Mouse (Mus musculus): ENCODE data around the gene Lcmt2. TPM values are rescaled to one million over a fixed set of nuclear protein-coding genes. Genes with fewer than 3 reads are reported as not detected.
"Not testable (repeated sequence)": the region's sequence is repeated elsewhere in the genome, so short reads cannot be mapped to it uniquely, and the experiment has no call there.

Gene Lcmt2
- total RNA-seq, 2 experiments from 2014 or later = 3.1 to 4.4 TPM

DNA sequence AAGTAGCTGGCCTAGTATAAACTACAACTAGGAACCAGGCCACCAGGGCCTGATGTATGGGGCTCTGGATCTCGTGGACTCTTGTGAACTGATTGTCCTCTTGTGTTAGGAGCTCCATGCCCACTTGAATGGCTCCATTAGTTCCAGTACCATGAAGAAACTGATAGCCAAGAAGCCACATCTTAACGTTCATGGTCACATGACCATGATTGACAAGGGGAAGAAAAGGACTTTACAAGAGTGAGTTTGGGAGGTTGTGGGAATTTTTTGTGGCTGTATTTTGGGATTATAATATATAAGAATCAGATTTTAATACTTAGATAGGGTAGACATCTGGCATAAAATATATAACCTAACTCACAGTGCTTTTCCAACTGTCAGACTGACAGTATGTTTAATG is 2.0 kb upstream of the Lcmt2 start:
- intact Hi-C loops (cut with DNase I) = no loop called here
- no peak for TF ChIP-seq CTCF (IDR thresholded peaks at IDR 0.05)
- no peak overlapping the region for H3K4me3 ChIP-seq
- no peak overlapping the region for H3K27ac ChIP-seq
- no peak for DNase-seq

DNA sequence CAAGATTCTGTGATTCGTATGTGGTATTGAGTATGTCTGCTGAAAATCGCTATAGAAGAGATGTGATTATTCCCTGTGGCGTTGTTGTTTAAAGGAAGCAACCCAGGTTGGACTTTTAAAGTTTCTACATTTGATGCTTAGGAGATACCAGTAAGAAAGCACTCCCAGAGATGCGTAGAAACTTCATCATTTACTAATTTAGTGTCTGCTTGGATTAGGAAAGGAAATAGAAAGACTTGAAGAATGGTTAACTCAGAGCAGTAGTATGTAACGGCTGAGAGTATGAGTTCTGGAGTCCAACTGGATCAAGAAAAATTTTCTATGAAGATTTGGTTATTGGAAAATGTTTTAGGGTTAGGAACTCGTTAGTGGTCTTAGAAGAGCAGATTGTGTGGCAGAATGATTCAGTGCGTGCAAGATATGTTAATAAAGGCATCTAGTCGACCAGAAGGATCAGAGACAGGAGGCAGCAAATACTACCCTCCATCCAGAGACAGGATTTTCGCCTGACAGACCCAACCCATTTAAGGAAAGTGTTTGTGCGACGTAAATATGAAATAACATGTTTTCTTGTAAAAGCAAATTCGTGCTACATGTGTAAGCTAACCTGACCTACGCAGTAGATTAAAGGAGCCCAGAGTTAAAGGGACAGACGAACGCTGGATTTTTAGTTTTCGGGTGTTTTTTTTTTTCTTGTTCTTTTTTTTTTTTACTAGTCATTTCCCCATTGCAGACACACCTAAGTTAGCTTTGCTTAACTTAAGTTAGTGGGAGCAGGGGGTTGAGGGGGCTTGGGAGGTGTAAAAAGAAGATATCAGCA is 973 bp upstream of the Lcmt2 start:
- Histone ChIP-seq H3K27ac (peak overlapping the region; percentile 100), H3K4me3 (peak overlapping the region; percentile 98)
- intact Hi-C loops (cut with DNase I) = no loop called here
- DNase-seq = no peak
- TF ChIP-seq CTCF (IDR thresholded peaks at IDR 0.05) = no peak

- intact Hi-C loops (cut with DNase I) = no loop called here
- peak; percentile 38 for DNase-seq
Measured at GRCm38 (mm10) chr2:121139266-121140017, 1.0 kb downstream of the Lcmt2 start.

DNA sequence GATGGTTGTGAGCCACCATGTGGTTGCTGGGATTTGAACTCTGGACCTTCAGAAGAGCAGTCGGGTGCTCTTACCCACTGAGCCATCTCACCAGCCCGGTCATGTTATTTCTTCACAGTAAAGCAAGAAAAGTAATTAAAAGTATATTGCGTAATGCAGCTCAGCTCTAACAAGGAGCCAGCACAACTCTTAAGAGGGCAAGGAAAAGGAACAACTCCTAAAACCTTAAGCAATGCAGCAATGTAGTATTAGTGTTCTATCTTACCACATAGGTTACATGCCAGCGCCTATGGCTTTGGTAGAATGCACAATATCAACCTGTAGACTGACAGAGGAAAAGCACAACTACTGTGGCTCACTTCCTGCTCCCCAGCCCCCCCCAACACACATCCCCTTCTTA is 3.1 kb downstream of the Lcmt2 start:
- no peak for TF ChIP-seq CTCF (IDR thresholded peaks at IDR 0.05)
- intact Hi-C loops (cut with DNase I) = no loop called here
- Histone ChIP-seq H3K27ac (no peak overlapping the region), H3K4me3 (no peak overlapping the region)
- no peak for DNase-seq

More at GRCm38 (mm10) chr2:121139266-121140017, 1.0 kb downstream of the Lcmt2 start:
- no peak for TF ChIP-seq CTCF (IDR thresholded peaks at IDR 0.05)
- Histone ChIP-seq H3K4me3 (peak overlapping the region; percentile 98), H3K27ac (peak overlapping the region; percentile 100)

- intact Hi-C loops (cut with DNase I) = no loop called here
- H3K4me3 ChIP-seq = no peak overlapping the region
- no peak overlapping the region for H3K27ac ChIP-seq
- no peak for DNase-seq
- TF ChIP-seq CTCF (IDR thresholded peaks at IDR 0.05) = no peak
Measured at GRCm38 (mm10) chr2:121132822-121133221, 7.6 kb downstream of the Lcmt2 start.

DNA sequence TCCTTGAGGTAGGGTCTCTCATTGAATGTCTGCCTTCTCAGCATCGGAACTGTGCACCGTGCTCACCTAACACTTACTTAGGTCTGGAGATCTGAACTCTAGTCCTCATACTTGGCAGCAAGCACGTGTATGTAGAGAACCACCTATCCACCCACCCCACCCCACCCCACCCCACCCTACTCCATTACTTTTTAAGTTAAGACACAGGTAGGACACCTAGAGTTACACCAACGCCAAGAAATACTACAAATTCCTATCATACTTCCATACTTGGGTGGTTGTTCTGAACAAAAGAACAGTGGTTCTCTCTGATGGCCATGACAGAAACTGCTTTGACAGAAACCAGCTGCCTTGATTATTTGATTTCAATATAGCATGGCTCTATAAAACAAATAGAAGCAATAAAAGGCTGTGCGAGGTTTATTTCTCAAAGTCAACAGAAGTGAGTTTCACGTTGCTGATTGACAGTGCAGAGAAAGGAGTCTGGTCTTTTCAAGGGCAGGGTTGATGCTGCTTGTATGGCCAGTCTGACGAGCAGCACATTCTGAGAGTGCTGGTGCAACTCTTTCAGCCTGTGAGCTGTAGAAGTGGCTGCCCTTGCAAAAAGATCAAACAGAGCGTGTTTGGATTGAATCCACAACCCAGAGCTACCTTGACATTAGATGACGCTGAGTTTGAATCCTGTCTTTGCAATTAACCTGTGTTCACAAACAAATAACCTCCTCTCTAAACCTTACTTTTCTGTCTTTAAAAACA is 11.4 kb downstream of the Lcmt2 start:
- Histone ChIP-seq H3K4me3 (no peak overlapping the region), H3K27ac (no peak overlapping the region)
- DNase-seq = no peak
- no peak for TF ChIP-seq CTCF (IDR thresholded peaks at IDR 0.05)
- intact Hi-C loops (cut with DNase I) = no loop called here

DNA sequence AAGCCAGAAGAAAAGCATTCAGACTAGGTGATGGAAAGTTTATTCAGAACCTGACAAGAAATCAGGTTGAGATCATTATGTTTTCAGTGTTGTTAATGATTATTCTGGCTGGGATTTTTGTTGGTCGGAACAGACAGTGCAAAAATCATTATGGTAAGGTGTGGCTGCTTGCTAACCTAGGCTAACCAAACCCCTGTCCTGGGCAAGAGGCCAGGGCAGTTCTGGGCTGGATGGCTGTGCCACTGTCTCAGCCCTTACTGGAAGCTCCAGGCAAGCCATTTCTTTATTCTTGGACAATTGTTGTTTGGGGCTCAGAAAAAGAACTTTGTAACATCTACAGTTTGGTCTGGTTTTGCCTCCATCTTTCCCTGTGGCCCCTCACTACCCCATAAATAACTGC is 12.9 kb downstream of the Lcmt2 start:
- intact Hi-C loops (cut with DNase I) = no loop called here
- H3K4me3 ChIP-seq = no peak overlapping the region
- no peak overlapping the region for H3K27ac ChIP-seq
- no peak for TF ChIP-seq CTCF (IDR thresholded peaks at IDR 0.05)
- no peak for DNase-seq

- DNase-seq; H3K27ac ChIP-seq; intact Hi-C loops (cut with DNase I); H3K4me3 ChIP-seq: not testable (repeated sequence)
Measured at GRCm38 (mm10) chr2:121126302-121126701, 14.2 kb downstream of the Lcmt2 start.

DNA sequence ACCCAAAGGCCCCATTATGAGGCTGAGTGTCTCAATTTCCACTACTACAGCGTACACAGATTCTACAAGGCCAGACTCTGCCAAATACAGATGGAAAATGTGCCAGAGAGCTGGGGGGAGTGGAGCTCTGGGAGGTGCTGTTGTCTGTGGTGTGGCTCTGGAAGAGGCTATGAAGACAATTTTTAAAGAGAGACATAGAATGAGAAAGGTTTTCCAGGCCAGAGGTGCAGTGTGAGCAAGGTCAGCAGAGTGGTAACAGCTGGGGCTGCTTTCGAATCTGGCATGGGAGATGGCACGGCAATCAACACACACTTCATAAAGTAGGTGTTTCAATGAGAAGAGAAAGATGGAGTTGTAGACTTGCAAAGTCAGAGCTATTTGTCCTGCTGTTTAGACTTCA is 21.2 kb downstream of the Lcmt2 start:
- TF ChIP-seq CTCF (IDR thresholded peaks at IDR 0.05) = no peak
- intact Hi-C loops (cut with DNase I) = no loop called here
- no peak for DNase-seq
- Histone ChIP-seq H3K4me3 (no peak overlapping the region), H3K27ac (no peak overlapping the region)

DNA sequence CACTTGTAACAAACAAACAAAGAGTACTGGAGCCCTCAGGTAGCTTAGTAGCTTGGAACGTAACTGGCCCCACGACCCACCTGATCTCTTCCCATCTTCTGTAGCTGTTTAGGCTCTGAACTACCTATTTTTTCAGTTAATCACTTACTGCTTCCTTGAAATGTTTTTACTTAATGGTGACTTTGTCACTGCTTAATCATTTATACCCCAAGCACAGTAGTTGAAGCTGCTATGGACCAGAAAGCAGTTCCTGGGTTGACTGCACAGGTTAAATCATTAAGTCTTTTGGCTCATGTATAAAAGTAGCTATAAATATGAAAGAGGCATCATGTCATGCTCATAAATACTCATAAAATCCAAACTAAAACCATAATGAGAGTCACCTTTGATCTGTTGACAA is 25.0 kb downstream of the Lcmt2 start:
- Histone ChIP-seq H3K4me3 (no peak overlapping the region), H3K27ac (no peak overlapping the region)
- TF ChIP-seq CTCF (IDR thresholded peaks at IDR 0.05) = no peak
- intact Hi-C loops (cut with DNase I) = no loop called here
- DNase-seq = no peak

DNA sequence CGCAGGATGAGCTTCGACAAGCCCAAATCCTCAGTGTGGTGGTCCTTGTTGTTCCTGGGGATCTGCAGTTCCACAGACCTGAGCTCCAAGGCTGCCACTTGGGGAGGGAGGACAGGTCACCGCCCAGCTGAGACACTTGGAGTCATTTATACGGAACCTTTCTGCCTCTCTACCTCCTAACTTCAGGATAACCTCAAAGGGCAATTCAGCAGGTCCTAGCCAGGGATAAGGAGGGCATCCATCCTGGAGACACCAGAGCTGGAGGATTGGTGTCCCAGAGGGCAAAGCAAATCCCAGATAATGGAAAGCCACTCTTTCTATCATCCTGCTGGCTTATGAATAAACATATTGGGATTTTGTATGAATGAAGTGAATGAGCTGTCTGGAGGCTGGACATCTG is 30.8 kb downstream of the Lcmt2 start, which contains the start of gene Tgm7:
TSS of gene Tgm7 (minus strand) at position 101 of the 400 bp plus-strand sequence.
- intact Hi-C loops (cut with DNase I) = no loop called here
- Histone ChIP-seq H3K4me3 (no peak within 1 kb of the TSS), H3K27ac (no peak within 1 kb of the TSS)
- no peak for TF ChIP-seq CTCF (IDR thresholded peaks at IDR 0.05)
- DNase-seq = no peak

GRCm38 (mm10) chr2:121105940-121106339 is 34.5 kb downstream of the Lcmt2 start:
- H3K4me3 ChIP-seq = no peak overlapping the region
- intact Hi-C loops (cut with DNase I) = no loop called here

DNA sequence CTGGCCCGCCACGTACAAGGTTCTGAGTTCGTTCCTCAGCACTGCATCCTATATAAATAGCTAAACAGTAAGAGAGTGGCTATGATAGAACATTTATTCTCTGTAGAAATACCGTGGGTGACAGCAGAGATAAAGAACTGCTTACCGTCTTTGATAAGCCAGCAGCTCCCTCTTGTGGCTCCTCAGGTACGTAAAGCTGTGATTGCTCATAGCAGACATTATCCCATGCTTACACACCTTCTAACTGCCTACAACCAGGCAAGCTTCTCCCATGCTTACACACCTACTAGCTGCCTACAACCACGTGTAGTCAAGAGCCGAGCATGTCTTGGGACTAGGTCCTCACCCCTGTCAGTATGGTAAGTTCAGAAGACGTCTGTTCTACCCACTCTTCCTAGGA is 38.4 kb downstream of the Lcmt2 start:
- Histone ChIP-seq H3K27ac (no peak overlapping the region), H3K4me3 (no peak overlapping the region)
- DNase-seq = peak; percentile 59
- intact Hi-C loops (cut with DNase I) = loop anchor here (5.0 kb wide), 1 partner anchor 60 kb away; no protein-coding TSS in a partner anchor
- TF ChIP-seq CTCF (IDR thresholded peaks at IDR 0.05) = peak; percentile 78

More at GRCm38 (mm10) chr2:121105940-121106339, 34.5 kb downstream of the Lcmt2 start:
- no peak for DNase-seq
- no peak overlapping the region for H3K27ac ChIP-seq
- TF ChIP-seq CTCF (IDR thresholded peaks at IDR 0.05) = no peak
